Mouse (Mus musculus): ENCODE data around the gene Frem1.

Frem1 gene

DNA sequence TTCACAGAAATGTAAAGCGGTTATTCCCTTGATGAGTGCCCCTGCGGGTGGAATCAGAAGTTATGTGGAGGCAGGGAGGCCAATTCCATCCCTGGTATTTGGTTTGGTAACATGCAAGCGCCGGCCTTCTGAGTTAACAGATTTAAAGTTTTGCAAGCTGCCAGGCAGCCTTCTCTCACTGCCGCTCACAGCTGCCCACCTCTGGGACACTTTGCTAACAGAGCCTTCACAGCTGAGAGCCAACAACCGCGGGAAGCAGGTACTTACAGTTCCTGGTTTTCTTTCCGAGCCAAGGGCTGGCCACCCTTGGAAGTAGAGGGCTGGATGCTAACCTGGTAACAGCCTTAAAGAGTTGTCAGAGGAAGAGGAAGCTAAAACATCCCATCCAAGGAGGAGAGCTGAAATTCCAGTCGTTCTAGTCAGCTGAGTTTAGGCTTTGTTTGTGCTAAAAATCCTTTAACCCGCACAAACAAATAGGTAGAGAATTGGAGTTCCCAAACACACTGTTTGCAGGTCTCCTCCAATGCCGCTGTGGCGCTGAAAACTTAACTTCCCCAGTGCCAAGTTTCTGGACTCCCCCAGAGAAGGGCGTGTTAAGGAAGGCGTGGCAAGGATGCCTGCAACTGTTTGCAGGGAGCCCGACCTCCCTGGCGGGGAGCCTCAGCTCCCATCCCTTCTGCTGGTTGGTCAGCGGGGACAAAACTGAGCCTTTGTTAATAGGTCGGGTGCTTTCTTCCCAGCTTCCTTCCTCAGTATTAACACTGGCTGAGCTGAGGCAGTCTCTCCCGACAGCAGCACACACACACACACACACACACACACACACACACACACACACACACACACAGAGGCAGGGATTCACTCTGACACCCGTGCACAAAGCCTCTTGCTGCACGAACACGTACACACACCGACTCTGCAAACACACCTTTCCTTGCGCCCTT lies at the start of gene Frem1:
TSS of gene Frem1 (minus strand) at position 706 of the 944 bp plus-strand sequence.
- no peak for DNase-seq (ENCODE audit: extremely low read depth, low read depth, low spot score)

DNA sequence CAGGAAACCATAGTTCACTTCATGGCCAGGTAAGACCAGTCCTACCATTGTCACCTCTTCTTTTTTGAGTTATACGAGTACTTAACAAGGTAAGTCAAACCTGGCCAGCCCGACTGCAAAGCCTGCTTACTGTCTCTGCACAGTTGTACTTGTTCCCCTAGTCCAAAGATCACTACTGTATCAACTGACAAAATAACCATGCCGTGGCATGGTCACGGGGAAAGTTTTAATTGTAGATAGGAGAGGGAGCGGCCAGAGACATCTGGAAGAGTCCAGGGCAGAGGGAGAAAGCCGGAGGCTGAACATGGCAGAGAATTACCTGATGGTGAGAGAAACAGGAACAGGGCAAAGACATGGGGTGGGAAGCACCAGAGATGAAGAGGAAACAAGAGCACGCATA lies 46.9 kb upstream of the Frem1 start:
- DNase-seq (ENCODE audit: extremely low read depth, low read depth, low spot score), result no peak

- no peak for DNase-seq (ENCODE audit: extremely low read depth, low read depth, low spot score)
Observed at GRCm38 (mm10) chr4:83093941-83094340, 41.8 kb upstream of the Frem1 start.

DNA sequence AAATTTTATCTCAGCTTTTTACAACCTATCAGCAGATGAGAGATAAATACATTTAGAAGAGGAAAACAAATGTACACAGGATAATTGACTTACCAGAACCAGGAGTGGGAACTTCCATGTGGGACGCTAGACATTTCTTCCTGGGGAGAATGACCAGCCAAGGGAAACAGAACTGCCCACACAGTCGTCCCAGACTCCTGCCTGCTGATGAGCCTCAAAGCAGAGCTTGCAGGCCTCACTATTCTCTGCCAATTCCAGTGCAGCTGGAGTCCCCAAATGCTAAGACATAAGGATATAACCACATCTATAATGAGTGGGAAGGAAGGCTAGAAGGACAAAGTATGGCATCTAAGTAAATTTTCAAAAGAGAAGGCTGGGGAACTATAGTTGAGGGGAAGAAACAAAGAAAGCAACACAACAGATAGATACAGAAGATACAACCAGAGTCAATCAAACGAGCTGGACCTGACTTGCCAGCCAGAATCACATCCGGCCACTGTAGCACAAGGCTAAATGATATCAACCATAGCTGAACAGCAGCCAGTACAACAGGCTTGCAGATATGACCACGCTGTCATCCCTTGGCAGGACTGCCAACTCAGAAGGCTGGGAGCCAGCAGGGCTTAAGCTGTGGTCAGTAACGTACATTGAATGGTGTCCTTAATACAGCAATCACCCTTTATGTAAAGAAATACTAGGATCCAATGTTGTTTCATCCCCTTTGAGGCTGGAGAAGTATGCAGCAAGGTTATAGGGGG lies 38.7 kb upstream of the Frem1 start:
- no peak for DNase-seq (ENCODE audit: extremely low read depth, low read depth, low spot score)

DNA sequence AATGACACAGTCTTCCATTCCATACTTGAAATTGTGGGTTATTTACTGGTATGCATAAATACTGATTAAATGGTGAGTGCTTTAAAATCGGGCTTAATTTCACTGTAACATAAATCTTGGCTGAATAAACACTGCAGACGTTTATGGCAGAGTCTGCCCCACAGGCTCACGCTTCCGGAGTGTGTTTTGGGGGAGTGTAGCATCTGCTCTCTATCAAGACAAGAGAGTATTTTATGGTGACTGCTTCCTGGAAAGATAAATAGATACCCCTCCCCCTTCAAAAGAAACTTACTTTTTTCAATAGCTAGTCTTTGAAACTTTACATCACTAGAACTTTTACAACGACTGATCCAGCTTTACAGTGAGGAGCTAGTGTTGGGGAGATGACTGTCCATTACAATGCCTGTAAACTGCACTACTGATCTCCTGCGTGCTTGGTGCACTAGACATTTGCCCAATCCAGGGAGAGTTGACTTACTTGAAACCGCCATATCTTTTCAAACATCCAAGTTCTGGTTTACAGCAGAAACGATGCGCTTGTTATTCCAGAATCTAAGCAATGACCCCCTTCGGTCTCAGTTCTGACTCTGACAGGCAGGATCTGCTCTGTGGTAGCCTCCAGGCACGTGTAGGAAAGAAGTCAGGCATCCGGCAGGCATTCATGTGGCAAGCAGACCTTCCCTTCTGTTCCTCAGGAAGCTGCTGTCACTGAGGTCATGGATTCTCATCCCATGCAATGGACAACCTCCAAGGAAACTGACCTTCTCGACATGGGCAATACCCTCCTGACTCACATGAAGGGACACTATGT lies 28.4 kb upstream of the Frem1 start:
- DNase-seq (ENCODE audit: extremely low read depth, low read depth, low spot score), result no peak

GRCm38 (mm10) chr4:83064191-83064590 lies 12.1 kb upstream of the Frem1 start:
- DNase-seq (ENCODE audit: extremely low read depth, low read depth, low spot score), result no peak

GRCm38 (mm10) chr4:83061564-83061963 lies 9.4 kb upstream of the Frem1 start:
- no peak for DNase-seq (ENCODE audit: extremely low read depth, low read depth, low spot score)

DNA sequence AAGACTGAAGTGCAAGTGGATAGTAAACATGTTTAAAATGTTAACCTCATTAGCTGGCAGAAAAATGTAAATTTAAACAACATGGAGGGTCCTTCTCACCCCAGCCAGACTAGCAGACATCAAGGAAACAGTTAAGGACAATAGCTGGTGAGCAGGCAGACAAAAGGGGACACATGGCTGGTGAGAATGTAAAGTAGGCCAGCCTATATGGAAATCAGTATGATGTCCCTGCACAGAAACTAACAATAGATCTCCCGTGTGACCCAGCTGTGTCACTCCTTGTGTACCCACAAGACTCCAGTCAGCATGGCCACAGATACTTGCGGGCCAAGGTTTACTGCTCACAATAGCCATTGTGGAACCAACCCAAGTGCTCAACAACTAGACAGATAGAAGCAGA lies 6.5 kb upstream of the Frem1 start:
- DNase-seq (ENCODE audit: extremely low read depth, low read depth, low spot score), result no peak

- no peak for DNase-seq (ENCODE audit: extremely low read depth, low read depth, low spot score)
Observed at GRCm38 (mm10) chr4:83058182-83058581, 6.0 kb upstream of the Frem1 start.

DNA sequence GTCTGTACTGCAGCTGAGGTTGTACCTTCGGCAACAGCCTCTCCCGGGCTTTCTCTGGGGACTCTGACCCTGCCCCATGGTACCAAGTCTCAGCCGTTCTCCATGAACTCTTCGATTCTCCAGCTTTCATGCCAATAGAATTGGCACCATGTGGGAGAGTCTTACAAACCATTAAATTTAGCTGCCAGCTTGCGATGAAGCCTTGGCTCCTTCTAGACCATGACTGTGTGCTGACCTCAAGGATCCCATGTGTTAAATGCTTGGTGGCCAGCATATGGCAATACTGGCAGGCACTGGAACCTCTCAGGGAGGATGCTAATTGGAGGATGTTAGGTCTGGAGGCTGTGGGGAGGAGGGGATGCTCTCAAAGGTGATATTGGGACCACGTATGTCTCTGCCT lies 4.4 kb upstream of the Frem1 start:
- no peak for DNase-seq (ENCODE audit: extremely low read depth, low read depth, low spot score)

GRCm38 (mm10) chr4:83055444-83055843 lies 3.3 kb upstream of the Frem1 start:
- no peak for DNase-seq (ENCODE audit: extremely low read depth, low read depth, low spot score)

DNA sequence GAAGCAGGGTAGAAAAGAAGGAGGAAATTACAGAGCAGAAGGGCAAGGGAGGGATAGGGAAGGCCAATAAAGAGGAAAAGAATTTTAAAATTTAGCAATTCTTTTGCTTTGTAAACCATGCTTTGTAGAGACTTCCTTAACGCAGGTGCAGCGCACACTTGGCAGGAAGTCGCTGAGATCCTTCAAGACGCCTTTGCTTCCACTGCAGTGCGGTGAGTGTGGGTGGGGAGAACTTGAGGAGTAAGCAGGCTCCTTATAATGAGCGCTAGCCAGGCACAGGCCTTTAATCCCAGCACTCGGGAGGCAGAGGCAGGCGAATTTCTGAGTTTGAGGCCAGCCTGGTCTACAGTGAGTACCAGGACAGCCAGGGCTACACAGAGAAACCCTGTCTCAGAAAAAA lies 1.1 kb upstream of the Frem1 start:
- no peak for DNase-seq (ENCODE audit: extremely low read depth, low read depth, low spot score)

- DNase-seq (ENCODE audit: extremely low read depth, low read depth, low spot score), result no peak
Observed at GRCm38 (mm10) chr4:83051176-83051575, 963 bp downstream of the Frem1 start.

DNA sequence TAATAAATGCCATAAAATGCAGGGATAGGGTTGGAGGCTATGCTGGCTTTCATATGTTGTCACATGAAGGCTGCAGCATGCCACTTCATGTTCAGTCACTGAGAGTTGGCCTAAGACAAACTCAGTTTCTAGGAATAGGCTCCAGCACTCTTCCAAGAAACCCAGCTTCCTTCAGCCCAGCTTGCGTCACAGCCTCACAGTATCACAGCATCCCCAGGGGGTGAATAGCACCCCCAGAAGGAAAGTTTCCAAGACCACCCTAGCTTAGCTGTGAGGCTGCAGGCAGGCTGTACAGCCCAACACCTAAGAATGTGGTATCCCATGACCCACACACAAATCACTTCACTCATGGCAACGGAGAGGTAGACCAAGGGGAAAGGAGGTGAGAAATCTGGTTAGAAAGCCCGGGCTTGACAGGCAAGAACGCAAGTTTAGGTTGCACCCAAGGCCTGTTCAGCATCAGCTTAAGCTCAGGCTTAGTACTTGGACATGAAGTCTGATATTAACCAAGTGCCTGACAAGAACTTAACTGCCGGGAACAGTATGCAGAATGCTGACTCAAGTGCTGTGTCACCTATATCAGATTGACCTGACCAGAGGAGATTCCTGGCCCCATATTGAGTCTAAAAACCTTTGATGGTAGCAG lies 1.9 kb downstream of the Frem1 start:
- no peak for DNase-seq (ENCODE audit: extremely low read depth, low read depth, low spot score)

DNA sequence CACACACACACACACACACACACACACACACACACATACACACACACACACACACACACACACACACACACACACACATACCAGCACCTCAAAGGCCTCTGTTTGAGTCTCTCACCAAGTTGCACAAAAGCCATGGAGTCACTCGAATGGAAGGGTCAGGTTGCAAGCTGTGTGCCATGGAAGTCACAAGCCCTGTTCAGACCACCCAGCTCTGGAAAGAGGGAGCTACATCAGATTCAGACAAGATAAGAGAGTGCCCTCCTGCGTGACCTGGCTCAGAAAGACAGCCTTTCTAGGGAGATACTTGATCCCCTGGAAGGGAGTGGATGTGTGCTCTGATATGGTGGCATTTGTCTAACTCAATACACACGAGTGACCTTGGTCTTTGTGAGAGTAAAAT lies 2.9 kb downstream of the Frem1 start:
- DNase-seq (ENCODE audit: extremely low read depth, low read depth, low spot score), result no peak

- no peak for DNase-seq (ENCODE audit: extremely low read depth, low read depth, low spot score)
Observed at GRCm38 (mm10) chr4:83048561-83048960, 3.6 kb downstream of the Frem1 start.

- no peak for DNase-seq (ENCODE audit: extremely low read depth, low read depth, low spot score)
Observed at GRCm38 (mm10) chr4:83046806-83047205, 5.3 kb downstream of the Frem1 start.

GRCm38 (mm10) chr4:83046069-83046468 lies 6.1 kb downstream of the Frem1 start:
- no peak for DNase-seq (ENCODE audit: extremely low read depth, low read depth, low spot score)

DNA sequence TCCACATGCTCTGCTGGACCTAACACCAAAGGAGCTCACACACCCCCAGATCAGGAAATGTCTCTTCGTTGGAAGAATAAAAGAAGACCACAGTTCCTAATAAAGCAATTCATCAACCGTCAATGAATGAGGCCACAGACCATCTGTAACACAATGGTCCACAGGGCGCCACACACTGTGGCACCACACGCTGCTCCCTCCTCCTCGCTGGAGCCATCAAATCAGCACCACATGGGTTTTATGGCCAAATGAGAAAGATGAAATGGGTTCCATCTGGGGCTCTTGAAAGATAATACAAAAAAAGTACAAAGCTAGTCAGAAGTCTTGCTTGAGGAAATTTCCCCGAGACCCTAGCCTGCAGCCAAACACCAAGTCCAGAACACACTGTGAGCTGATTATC lies 6.9 kb downstream of the Frem1 start:
- DNase-seq (ENCODE audit: extremely low read depth, low read depth, low spot score), result no peak

DNA sequence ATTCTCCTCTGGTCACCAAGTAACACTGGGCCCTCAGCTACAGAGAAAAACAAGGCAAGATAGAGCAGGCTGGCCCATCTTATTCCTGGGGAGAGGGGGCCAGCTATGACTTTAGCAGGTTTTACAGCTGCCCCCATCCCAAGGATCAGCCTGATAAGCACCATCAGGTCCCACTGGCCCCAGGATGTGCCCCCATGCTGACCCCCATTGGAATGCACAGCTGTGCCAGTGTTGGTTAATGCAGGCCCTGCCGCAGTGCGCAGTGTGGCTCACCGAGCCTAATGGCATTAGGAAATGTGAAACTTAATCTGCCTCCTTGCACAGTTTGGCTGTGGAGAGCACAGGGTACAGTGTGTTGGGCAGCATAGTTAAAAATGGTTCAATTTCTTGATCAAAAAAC lies 11.4 kb downstream of the Frem1 start:
- no peak for DNase-seq (ENCODE audit: extremely low read depth, low read depth, low spot score)

DNA sequence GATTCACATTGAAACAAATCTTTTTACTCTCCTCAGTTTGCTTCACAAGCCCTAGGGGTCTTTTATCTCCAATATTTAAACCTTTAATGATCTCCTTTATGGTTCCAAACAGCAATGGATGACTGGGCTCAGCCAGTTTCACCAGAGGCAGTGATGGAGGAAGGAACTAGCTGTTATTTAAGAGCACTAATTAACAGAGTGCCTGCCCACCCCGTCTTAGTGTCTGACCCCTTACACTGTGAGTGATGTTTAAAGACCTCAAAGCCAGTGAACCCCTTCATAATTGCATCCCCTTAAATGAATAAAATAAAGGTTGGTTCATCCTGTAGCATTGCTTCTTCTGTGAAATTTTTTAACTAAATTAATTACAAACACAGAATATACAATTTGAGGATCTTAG lies 19.4 kb downstream of the Frem1 start:
- no peak for DNase-seq (ENCODE audit: extremely low read depth, low read depth, low spot score)

Measured in fat pad, adult 2 months (tissue).